ENCODE assay signal across 17 mouse cellular contexts in genomic region chr15:11292246-11292645, GRCm38 (mm10).
"Had no signal": no experiment of that assay in that cellular context is flagged by ENCODE, and none has a peak within 500 bp of the region (broad histone marks: within the 10 kb centered on the region; RNA-seq: fewer than 3 reads in every experiment).

No protein-coding gene starts in this region.

- H3K27ac ChIP-seq: neural tube, embryonic 12.5 days; neural tube, embryonic 13.5 days; neural tube, embryonic 15.5 days; stomach, embryonic 15.5 days; stomach, postnatal 0 days had no signal

- H3K9ac ChIP-seq: neural tube, embryonic 12.5 days; neural tube, embryonic 13.5 days; neural tube, embryonic 15.5 days; stomach, embryonic 15.5 days had no signal

- DNase-seq: retina, postnatal 1 day; right cerebral cortex, adult 18-20 months; right cerebral cortex, postnatal 14 days; right cerebral cortex, postnatal 25 days; right cerebral cortex, postnatal 4 days; spleen, adult 18-20 months; thymus, adult 18-20 months; thymus, adult 2 months; thymus, postnatal 14 days; thymus, postnatal 25 days; thymus, postnatal 36 days; thymus, postnatal 4 days had no signal

- H3K4me3 ChIP-seq: neural tube, embryonic 12.5 days; neural tube, embryonic 13.5 days; neural tube, embryonic 15.5 days; stomach, embryonic 15.5 days had no signal

- H3K36me3 ChIP-seq: neural tube, embryonic 12.5 days; neural tube, embryonic 13.5 days; neural tube, embryonic 15.5 days; stomach, embryonic 15.5 days had no signal

- H3K9me3 ChIP-seq: neural tube, embryonic 12.5 days; neural tube, embryonic 13.5 days; neural tube, embryonic 15.5 days; stomach, embryonic 15.5 days had no signal

- H3K27me3 ChIP-seq: neural tube, embryonic 12.5 days; neural tube, embryonic 13.5 days; neural tube, embryonic 15.5 days; stomach, embryonic 15.5 days had no signal

- H3K4me2 ChIP-seq: neural tube, embryonic 12.5 days; neural tube, embryonic 13.5 days; neural tube, embryonic 15.5 days; stomach, embryonic 15.5 days had no signal

- H3K4me1 ChIP-seq: neural tube, embryonic 12.5 days; neural tube, embryonic 15.5 days; stomach, embryonic 15.5 days had no signal
